Mouse (Mus musculus) neural tube, embryonic 13.5 days (tissue): ENCODE measurements around the gene Gm47996. TPM values are rescaled to one million over a fixed set of nuclear protein-coding genes. Genes with fewer than 3 reads are reported as not detected.

ENCODE experiments used
- ATAC-seq: fragments of 200-750 bp; cut with Nextera tagmentation; 2 replicates; pipeline ENCODE4 v1.8.0; 2017; ENCODE audit warnings: low read depth, mild to moderate bottlenecking, moderate TSS enrichment, moderate library complexity
- H3K27ac ChIP-seq: fragments of 300-500 bp; sonication (generic); replicated peaks from 2 replicates; pipeline ENCODE4 v1.5.1; 2015; ENCODE audit warnings: moderate library complexity, mild to moderate bottlenecking, inconsistent platforms
- H3K27me3 ChIP-seq: fragments of 300-500 bp; sonication (generic); 2 replicates; pipeline ENCODE4 v1.6.1; 2015; ENCODE audit warnings: mild to moderate bottlenecking, inconsistent platforms
- H3K36me3 ChIP-seq: fragments of 300-500 bp; sonication (generic); 2 replicates; pipeline ENCODE4 v1.6.1; 2015; ENCODE audit warnings: mild to moderate bottlenecking, inconsistent platforms
- H3K4me1 ChIP-seq: fragments of 300-500 bp; sonication (generic); replicated peaks from 2 replicates; pipeline ENCODE4 v1.6.1; 2015; ENCODE audit warnings: inconsistent platforms
- H3K4me2 ChIP-seq: fragments of 300-500 bp; sonication (generic); 2 replicates; pipeline ENCODE4 v1.6.1; 2015; ENCODE audit warnings: inconsistent platforms, mild to moderate bottlenecking, moderate library complexity
- H3K4me3 ChIP-seq: fragments of 300-500 bp; sonication (generic); 2 replicates; pipeline ENCODE4 v1.5.1; 2015; ENCODE audit warnings: mild to moderate bottlenecking, inconsistent platforms
- H3K9ac ChIP-seq: fragments of 300-500 bp; sonication (generic); 2 replicates; pipeline ENCODE4 v1.6.1; 2015; ENCODE audit warnings: moderate library complexity, mild to moderate bottlenecking, inconsistent platforms
- H3K9me3 ChIP-seq: fragments of 300-500 bp; sonication (generic); 2 replicates; pipeline ENCODE4 v1.6.1; 2016; ENCODE audit warnings: inconsistent platforms
- WGBS: fragments of 180-500 bp; shearing (Covaris S2); methylation state at CpG from one replicate; pipeline ENCODE4 v1.1.7; 2015; 5-methylcytosine and 5-hydroxymethylcytosine counted together
- polyA plus RNA-seq: library from polyadenylated mRNA; unstranded; fragments of >200 nt; fragmentation: Nextera tagmentation; extraction: Ambion mirVana; gene quantifications from 2 replicates; pipeline ENCODE4 v1.2.1, GENCODE M21; 2015

The Gm47996 gene
- polyA plus RNA-seq, 1 experiment from 2014 or later = not detected

DNA sequence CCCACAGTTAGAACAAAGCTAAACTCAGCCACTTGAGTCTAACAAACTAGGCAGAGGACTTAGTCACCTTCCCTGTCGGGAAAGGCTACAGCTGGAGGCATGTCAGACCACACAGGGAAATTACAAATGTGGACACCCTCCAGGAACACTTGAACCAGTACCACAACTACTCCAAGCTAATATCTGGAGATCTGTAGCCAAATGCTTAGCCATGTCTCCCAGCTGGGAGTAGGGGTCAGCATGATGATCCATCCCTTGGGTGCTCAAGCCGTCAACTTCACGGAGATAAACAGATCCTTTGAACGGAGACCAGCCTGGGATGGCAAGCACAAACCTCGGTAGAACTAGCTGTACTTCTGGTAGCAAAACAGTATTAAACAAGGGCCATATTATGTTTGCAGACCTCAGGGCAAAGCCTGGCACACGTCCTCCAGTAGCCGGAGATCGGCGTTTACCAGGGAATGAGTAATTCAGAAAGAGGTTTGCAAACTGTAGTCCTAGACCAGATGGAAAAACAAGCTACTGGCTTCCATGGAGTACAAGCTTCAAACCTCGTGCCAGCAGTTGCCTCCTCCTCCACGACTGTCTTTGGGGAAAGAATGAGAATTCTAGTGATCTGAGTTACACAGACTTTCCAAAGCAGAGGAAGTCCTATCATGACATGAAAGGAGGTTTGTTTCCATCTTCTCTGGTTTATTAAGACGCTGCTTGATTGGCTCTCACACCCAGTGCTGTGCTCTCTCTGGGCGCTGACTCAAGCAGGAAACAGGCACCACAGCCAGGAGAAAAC is 26.4 kb downstream of the Gm47996 start:
- H3K4me1 ChIP-seq = 0 out of 2 replicates have a peak, but pooled peaks cover 9% of the 10 kb centered on the region
- peaks cover 8% of the 10 kb centered on the region for H3K9me3 ChIP-seq
- H3K27ac ChIP-seq = no peak overlapping the region
- 74% methylated on average over 13 of the region's 13 CpGs for WGBS
- no peak overlapping the region for H3K4me3 ChIP-seq
- ATAC-seq = no peak
- H3K27me3 ChIP-seq = no peaks in the 10 kb centered on the region
- no peak overlapping the region for H3K9ac ChIP-seq
- H3K4me2 ChIP-seq = no peak overlapping the region
- H3K36me3 ChIP-seq = no peaks in the 10 kb centered on the region

DNA sequence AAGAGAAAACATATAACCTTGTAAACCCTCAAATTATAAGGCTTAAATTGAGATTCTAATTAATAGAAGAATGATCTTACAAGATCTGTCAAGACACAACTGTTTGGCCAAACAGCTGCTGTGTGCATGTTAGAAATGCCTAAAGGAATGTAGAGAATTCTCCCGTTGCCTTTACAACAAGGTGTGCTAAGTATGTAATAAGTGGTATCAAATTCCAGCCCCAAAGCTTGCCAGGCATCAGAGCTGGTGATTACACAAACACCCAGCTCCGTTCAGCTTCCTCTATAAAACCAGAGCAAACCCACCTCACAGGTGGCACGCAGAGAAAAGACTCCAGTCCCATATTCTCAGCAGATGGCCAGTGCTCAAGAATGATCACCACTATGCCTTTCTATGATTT is 27.8 kb downstream of the Gm47996 start:
- Histone ChIP-seq H3K9ac (no peak overlapping the region), H3K4me3 (no peak overlapping the region), H3K4me1 (0 out of 2 replicates have a peak, but pooled peaks cover 9% of the 10 kb centered on the region), H3K4me2 (no peak overlapping the region), H3K27ac (no peak overlapping the region), H3K9me3 (peaks cover 8% of the 10 kb centered on the region), H3K27me3 (no peaks in the 10 kb centered on the region), H3K36me3 (no peaks in the 10 kb centered on the region)
- 88% methylated on average over 3 of the region's 3 CpGs for WGBS
- no peak for ATAC-seq

DNA sequence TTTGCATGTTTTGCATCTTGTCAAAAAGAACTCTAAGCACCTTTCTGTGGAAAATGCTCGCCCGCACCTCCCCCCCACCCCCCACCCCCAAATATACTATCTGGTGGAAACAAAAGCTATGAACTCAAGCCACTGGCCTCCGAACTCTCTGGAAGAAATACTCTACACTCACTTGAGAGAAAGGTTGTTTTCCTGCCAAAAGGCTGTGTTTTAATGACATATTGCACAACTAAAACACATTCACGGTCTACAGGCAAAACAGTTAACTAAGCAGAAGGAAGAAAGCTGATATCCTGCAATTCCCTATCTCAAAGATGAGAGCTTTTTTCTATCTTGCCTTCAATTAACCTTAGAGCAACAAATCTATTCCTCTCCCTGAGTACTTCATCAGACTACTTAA is 33.4 kb downstream of the Gm47996 start:
- no peak overlapping the region for H3K4me2 ChIP-seq
- H3K36me3 ChIP-seq = no peaks in the 10 kb centered on the region
- no peaks in the 10 kb centered on the region for H3K27me3 ChIP-seq
- H3K27ac ChIP-seq = no peak overlapping the region
- no peaks in the 10 kb centered on the region for H3K4me1 ChIP-seq
- no peak overlapping the region for H3K9ac ChIP-seq
- ATAC-seq = no peak
- H3K9me3 ChIP-seq = peaks cover 8% of the 10 kb centered on the region
- WGBS = 90% methylated on average over 4 of the region's 4 CpGs
- H3K4me3 ChIP-seq = no peak overlapping the region

DNA sequence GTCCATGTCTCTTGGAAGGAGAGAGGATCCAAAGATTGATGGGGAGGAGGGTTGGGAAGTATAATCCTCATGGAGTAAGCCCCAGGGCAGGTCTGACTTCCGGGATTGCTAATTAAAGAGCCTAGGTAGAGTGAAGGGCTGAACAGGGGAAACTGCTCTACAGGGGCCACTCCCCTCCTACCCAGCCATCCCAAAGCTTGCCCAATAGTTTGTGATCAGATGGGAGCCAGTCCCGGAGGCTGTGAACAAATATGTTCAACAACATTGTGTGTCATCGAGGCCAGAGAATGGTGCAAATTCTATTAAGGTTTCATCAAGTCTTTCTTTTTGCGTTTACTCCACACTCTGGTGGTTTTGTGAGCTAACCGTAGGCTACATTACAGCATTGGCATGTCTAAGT is 34.1 kb downstream of the Gm47996 start:
- ATAC-seq = no peak
- no peak overlapping the region for H3K27ac ChIP-seq
- H3K4me2 ChIP-seq = no peak overlapping the region
- H3K4me3 ChIP-seq = no peak overlapping the region
- no peaks in the 10 kb centered on the region for H3K27me3 ChIP-seq
- no peaks in the 10 kb centered on the region for H3K36me3 ChIP-seq
- H3K4me1 ChIP-seq = no peaks in the 10 kb centered on the region
- peaks cover 8% of the 10 kb centered on the region for H3K9me3 ChIP-seq
- no peak overlapping the region for H3K9ac ChIP-seq
- WGBS = 88% methylated on average over 5 of the region's 5 CpGs

DNA sequence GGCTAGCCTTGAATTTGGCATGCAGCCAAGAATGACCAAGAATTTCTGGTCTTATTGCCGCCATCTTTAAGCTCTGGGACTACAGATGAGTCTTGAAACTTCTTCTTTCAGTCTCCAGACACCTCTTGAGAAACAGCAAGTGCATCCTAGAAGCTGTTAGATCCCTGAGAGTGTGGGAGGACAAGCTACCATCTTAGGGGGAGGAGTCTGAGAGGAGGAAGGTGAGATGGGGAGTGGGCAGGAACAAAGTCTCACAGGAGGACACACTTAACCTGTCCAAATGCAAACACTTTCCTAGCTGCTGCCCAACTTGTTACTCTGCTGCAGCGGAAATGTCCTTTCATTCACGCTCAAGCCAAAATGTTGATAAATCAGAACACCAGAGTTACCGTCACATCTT is 34.8 kb downstream of the Gm47996 start:
- Histone ChIP-seq H3K4me2 (no peak overlapping the region), H3K27me3 (no peaks in the 10 kb centered on the region), H3K9ac (no peak overlapping the region), H3K4me1 (no peaks in the 10 kb centered on the region), H3K27ac (no peak overlapping the region), H3K36me3 (no peaks in the 10 kb centered on the region), H3K4me3 (no peak overlapping the region), H3K9me3 (peaks cover 8% of the 10 kb centered on the region)
- no peak for ATAC-seq
- WGBS = 97% methylated on average over 4 of the region's 4 CpGs

DNA sequence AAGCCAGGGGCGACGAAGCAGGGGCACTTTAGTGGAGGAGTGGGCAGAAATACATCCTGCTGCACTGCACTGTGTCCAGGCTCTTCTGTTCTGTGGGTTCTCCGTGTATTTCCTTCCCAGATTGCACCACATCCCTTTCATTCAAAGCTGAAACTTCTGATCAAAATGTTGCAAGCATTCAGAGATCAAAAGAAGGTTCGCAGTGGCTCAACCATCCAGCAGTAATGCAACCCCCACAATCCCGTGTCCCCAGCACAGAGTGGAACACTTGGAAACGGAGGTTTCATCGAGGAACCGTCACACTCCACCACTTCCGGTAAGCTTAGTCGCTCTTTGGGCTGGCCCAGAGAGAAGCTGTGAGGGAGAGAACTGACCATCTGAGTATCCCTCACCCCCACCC is 35.2 kb downstream of the Gm47996 start:
- no peak overlapping the region for H3K4me3 ChIP-seq
- WGBS = 88% methylated on average over 10 of the region's 10 CpGs
- no peaks in the 10 kb centered on the region for H3K4me1 ChIP-seq
- no peaks in the 10 kb centered on the region for H3K27me3 ChIP-seq
- no peak overlapping the region for H3K9ac ChIP-seq
- peaks cover 7% of the 10 kb centered on the region for H3K9me3 ChIP-seq
- H3K36me3 ChIP-seq = no peaks in the 10 kb centered on the region
- H3K4me2 ChIP-seq = no peak overlapping the region
- H3K27ac ChIP-seq = no peak overlapping the region
- no peak for ATAC-seq

DNA sequence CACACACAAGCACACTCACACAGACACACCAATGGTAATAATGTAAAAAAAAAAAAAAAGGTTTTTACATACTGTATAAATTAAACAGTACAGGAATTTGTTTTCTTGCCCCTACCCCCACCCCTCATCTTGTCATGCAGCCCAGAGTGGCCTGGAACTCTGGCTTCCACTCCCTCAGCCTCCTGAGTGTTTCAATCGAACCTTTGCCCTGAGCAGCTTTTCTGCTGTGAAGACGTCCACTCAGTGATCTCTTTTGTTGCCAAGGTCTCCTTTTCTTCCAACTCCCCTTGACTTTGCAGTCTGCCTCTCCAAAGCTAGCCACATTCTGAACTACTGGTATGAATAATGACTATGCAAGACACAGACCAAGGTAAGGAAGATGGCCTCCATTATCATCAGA is 35.9 kb downstream of the Gm47996 start:
- H3K36me3 ChIP-seq = no peaks in the 10 kb centered on the region
- H3K27me3 ChIP-seq = no peaks in the 10 kb centered on the region
- ATAC-seq = no peak
- no peak overlapping the region for H3K4me3 ChIP-seq
- no peak overlapping the region for H3K27ac ChIP-seq
- no peak overlapping the region for H3K9ac ChIP-seq
- no peak overlapping the region for H3K4me2 ChIP-seq
- 67% methylated on average over 2 of the region's 2 CpGs for WGBS
- H3K9me3 ChIP-seq = 0 out of 2 replicates have a peak, but pooled peaks cover under 1% of the 10 kb centered on the region
- peaks cover 4% of the 10 kb centered on the region for H3K4me1 ChIP-seq

DNA sequence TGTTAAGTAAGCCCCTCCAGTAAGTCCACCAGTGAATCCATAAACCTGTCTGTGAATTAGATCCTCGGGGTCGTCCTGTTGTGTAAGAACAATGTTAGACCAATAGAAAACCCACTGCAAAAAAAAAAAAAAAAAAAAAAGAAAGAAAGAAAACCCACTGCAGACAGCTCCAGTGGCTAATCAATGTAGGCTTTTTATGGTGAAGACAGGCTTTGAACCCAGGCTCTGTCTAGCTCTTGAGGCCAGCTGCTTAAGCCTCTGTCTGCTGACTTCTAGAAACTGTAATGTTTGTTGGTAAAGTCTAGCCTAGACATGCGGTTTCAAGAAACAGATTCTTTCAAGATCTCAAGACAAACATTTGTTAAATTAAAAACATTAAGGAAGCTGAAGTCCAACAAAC is 40.2 kb downstream of the Gm47996 start:
- ATAC-seq = no peak
- Histone ChIP-seq H3K27me3 (no peaks in the 10 kb centered on the region), H3K27ac (no peak overlapping the region), H3K4me1 (peaks cover 8% of the 10 kb centered on the region), H3K9me3 (no peaks in the 10 kb centered on the region), H3K9ac (no peak overlapping the region), H3K4me2 (no peak overlapping the region), H3K36me3 (no peaks in the 10 kb centered on the region), H3K4me3 (no peak overlapping the region)
- 88% methylated on average over 3 of the region's 3 CpGs for WGBS

DNA sequence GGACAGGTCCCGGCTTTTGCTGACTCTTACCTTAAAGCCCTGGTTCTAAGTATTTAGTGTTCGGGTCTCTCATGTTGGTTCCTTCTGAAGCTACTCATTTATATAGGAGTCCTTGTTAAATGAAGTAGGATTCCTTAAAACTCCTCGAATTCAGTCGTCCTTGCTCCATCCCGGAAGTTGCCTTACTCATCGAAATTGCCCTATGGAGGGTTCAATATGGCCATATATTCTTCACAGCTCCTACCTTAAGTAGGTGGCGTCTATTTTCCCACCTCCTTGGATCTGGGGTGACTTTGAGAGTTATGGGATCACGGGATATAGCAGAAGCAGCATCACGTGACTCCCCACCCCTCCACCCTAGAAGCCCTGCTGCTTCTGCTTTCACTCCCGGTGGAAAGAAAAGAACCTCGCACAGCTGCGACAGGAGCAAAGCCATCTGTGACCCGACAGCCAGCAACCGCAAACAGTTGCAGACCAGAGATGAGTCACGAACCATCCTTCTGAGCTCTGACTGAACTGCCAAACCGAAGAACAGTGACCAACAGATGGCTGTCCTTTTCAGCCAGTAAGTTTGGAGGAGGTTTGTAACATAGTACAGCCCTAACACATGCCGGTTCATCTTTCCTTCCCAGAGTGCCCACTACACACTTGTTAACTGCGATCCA is 40.7 kb downstream of the Gm47996 start:
- WGBS = 50% methylated on average over 18 of the region's 18 CpGs

DNA sequence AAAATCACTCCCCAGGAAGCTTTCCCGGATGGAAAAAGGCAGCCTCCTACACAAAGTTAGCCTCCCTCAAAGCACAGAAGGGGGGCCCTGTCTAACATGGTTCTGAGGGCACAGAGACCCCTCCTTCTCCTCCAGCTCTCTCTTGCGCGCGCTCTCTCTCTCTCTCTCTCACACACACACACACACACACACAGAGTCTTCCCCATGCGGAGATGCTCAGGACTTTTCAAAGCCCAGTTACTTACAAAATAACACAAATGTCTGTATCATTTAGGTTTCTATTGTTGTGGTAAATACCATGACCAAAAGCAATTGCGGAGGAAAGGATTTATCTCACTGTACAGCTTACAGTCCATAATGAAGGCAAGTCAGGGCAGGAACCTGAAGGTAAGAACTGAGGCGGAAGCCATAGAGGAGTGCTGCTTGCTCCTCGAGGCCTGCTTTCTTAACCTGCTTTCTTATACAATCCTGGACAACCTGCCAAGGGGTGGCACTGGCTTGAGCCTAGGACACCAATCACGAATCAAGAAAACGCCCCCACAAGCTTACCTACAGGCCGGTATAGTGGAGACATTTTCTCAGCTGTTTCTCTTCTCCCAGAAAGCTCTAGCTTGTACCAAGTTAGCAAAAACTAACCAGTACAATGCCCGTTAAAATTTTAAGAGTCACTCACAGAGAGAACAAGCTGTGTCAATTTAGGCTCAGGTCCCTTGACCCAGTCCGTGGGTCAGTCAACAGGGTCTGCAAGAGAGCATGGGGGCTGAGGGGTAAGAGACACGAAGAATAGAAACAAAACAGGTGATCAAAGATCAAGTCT is 41.5 kb downstream of the Gm47996 start:
- no peak for ATAC-seq
- no peaks in the 10 kb centered on the region for H3K36me3 ChIP-seq
- H3K9me3 ChIP-seq = no peaks in the 10 kb centered on the region
- H3K27ac ChIP-seq = 0 out of 2 replicates have a peak overlapping the region, but pooled peaks have one; percentile 5
- no peak overlapping the region for H3K4me3 ChIP-seq
- no peak overlapping the region for H3K9ac ChIP-seq
- whole genome bisulfite sequencing = 83% methylated on average over 14 of the region's 14 CpGs
- H3K4me1 ChIP-seq = peaks cover 8% of the 10 kb centered on the region
- 0 out of 2 replicates have a peak overlapping the region, but pooled peaks have one; percentile 13 for H3K4me2 ChIP-seq
- no peaks in the 10 kb centered on the region for H3K27me3 ChIP-seq

More for the DNA sequence above, 40.7 kb downstream of the Gm47996 start:
- Histone ChIP-seq H3K9me3 (no peaks in the 10 kb centered on the region), H3K27me3 (no peaks in the 10 kb centered on the region), H3K9ac (no peak overlapping the region), H3K4me3 (no peak overlapping the region), H3K4me2 (0 out of 2 replicates have a peak overlapping the region, but pooled peaks have one; percentile 13), H3K36me3 (no peaks in the 10 kb centered on the region), H3K27ac (0 out of 2 replicates have a peak overlapping the region, but pooled peaks have one; percentile 5), H3K4me1 (peaks cover 8% of the 10 kb centered on the region)
- ATAC-seq = no peak

DNA sequence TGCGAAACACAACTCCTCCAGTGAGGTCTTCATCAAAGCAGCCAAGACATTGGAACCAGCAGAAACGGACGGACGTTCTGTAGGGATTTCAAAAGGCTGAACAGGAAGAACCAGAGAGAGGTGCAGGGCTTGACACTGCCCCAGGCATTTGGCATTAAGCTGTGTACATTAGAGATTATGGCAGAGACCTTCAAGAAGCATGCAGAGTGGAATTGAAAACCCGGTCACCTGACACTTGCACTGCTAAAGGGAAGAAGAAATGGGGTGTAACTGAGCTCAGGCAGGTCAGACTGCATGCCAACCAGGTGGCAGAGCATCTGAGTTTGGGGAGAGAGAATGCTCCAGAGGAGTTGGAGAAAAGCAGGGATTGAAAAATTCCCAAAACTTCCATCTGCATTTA is 45.5 kb downstream of the Gm47996 start:
- Histone ChIP-seq H3K4me3 (no peak overlapping the region), H3K27me3 (no peaks in the 10 kb centered on the region), H3K9me3 (no peaks in the 10 kb centered on the region), H3K4me2 (no peak overlapping the region), H3K4me1 (peaks cover 8% of the 10 kb centered on the region), H3K27ac (no peak overlapping the region), H3K36me3 (no peaks in the 10 kb centered on the region), H3K9ac (no peak overlapping the region)
- WGBS = 87% methylated on average over 5 of the region's 5 CpGs
- ATAC-seq = no peak
